Mouse (Mus musculus) forebrain, embryonic 10.5 days (tissue): ENCODE data around the gene Alkbh7. TPM values are rescaled to one million over a fixed set of nuclear protein-coding genes. Genes with fewer than 3 reads are reported as not detected.
A peak's percentile ranks its signal among the peaks of the same experiment; 100 is the strongest.

ENCODE experiments used
- DNase-seq: peaks from one replicate; pipeline ENCODE4 v3.0.0-alpha.2; 2017; ENCODE audit warnings: low spot score; ENCODE audit errors: extremely low spot score
- H3K27ac ChIP-seq: fragments of 300-500 bp; sonication (generic); 2 replicates; pipeline ENCODE4 v1.5.1; 2016; ENCODE audit warnings: mild to moderate bottlenecking
- H3K27me3 ChIP-seq: fragments of 300-500 bp; sonication (generic); 2 replicates; pipeline ENCODE4 v1.6.1; 2016; ENCODE audit warnings: mild to moderate bottlenecking; ENCODE audit not compliant: poor library complexity, severe bottlenecking
- H3K36me3 ChIP-seq: fragments of 300-500 bp; sonication (generic); replicated peaks from 2 replicates; pipeline ENCODE4 v1.6.1; 2016; ENCODE audit warnings: mild to moderate bottlenecking, moderate library complexity
- H3K4me1 ChIP-seq: fragments of 300-500 bp; sonication (generic); 2 replicates; pipeline ENCODE4 v1.6.1; 2016
- H3K4me3 ChIP-seq: fragments of 300-500 bp; sonication (generic); 2 replicates; pipeline ENCODE4 v1.5.1; 2016; ENCODE audit warnings: mild to moderate bottlenecking, moderate library complexity
- H3K9me3 ChIP-seq: fragments of 300-500 bp; sonication (generic); 2 replicates; pipeline ENCODE4 v1.6.1; 2016; ENCODE audit warnings: mild to moderate bottlenecking, moderate library complexity
- WGBS: fragments of 180-500 bp; shearing (Covaris S2); methylation state at CpG from one replicate; pipeline ENCODE4 v1.1.7; 2016; 5-methylcytosine and 5-hydroxymethylcytosine counted together
- polyA plus RNA-seq: library from polyadenylated mRNA; unstranded; fragments of >200 nt; fragmentation: Nextera tagmentation; extraction: Ambion mirVana; gene quantifications from 2 replicates; pipeline ENCODE4 v1.2.1, GENCODE M21; 2016

The Alkbh7 gene
- polyA plus RNA-seq, 1 experiment from 2014 or later, result 37.0 TPM

DNA sequence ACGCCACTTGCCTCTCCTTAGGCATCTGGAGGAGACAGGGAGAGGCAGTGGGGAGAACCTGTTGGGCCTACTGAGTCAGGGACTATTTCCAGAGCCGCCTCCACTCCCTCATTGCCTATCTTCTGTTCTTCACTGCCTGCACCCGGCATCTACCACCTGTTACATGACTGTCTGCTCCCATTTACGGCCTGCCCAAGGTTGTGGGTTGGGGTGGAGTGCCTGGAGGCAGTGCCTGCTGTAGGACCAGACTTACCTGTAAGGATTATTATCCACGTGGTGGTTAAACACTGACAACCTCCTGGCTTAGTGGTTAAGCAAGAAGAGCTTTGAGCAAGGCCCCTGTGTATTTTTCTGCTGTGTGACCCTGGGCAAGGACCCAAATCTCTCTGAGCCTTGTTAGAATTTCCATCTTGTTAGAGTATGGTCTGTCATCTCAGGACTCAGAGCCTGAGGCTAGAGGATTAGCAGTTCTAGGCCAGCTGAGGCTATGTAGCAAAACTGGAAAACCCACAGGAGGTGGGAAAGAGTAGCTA is 22.4 kb upstream of the Alkbh7 start:
- Histone ChIP-seq H3K4me1 (no peaks in the 10 kb centered on the region), H3K4me3 (no peak overlapping the region), H3K36me3 (no peaks in the 10 kb centered on the region), H3K27ac (no peak overlapping the region), H3K27me3 (0 out of 2 replicates have a peak, but pooled peaks cover 4% of the 10 kb centered on the region), H3K9me3 (no peaks in the 10 kb centered on the region)
- DNase-seq, result no peak
- WGBS, result 80% methylated on average over 5 of the region's 5 CpGs

DNA sequence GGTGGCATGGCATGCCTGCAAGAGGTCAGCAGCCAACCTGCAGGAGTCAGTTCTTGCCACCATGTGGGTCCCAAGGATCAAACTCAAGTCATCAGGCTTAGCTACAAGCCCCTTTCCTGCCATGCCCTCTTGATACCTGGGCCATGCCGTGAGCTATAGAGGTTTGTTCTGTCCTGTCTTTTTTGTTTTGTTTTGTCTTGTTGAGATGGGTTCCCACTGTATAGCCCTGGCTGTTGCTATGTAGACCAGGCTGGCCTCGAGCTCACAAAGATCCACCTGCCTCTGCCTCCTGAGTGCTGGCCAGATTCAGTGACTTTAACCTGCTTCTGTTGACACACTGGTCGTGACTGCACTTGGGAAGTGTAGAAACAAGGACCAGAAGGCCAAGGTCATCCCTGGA is 21.7 kb upstream of the Alkbh7 start:
- DNase-seq, result no peak
- WGBS, result 84% methylated on average over 3 of the region's 3 CpGs
- H3K27me3 ChIP-seq, result no peaks in the 10 kb centered on the region

DNA sequence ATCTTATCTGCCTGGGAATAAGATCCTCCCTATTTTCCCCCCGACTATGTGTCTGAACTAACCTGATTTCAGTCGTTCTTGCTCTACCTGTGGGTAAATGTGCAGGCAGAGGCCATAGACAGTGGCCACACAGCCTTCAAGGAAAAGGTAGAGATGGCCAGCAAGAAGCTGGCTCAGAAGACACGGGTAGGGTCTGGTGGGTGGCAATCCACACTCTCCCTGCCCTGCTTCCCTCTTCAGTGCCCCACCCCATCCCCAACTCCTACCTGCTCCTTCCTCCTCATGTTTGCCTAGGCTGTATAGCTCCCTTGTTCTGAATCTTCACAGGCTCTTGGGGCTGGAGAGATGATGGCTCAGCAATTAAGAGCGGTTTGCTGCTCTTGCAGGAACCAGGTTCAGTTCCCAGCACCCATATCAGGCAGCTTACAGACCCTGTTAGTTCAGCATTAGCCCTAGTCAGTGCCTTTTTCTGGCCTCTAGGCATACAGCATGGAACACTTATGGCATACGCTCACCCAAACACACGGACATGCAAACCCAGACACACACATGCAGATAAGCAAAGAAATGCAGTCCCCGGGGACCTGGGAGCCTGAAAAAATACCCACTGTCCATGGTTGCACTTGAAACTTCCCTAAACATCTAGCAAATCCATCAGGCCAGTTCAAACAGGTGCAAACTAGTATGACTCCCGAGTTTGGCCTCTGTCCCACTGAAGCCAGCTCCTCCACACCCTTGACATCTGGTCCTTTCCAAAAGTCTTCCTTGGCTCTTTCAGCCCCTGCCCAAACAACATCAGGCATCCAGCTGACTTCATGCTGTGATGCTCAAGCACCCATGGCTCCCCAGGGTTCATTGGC is 20.4 kb upstream of the Alkbh7 start:
- H3K4me1 ChIP-seq, result no peaks in the 10 kb centered on the region
- no peak for DNase-seq
- no peak overlapping the region for H3K4me3 ChIP-seq
- H3K27me3 ChIP-seq, result no peaks in the 10 kb centered on the region
- WGBS, result 82% methylated on average over 8 of the region's 8 CpGs
- H3K27ac ChIP-seq, result no peak overlapping the region
- no peaks in the 10 kb centered on the region for H3K9me3 ChIP-seq
- H3K36me3 ChIP-seq, result no peaks in the 10 kb centered on the region

More for the DNA sequence above, 21.7 kb upstream of the Alkbh7 start:
- Histone ChIP-seq H3K9me3 (no peaks in the 10 kb centered on the region), H3K36me3 (no peaks in the 10 kb centered on the region), H3K4me1 (no peaks in the 10 kb centered on the region), H3K27ac (no peak overlapping the region), H3K4me3 (no peak overlapping the region)

DNA sequence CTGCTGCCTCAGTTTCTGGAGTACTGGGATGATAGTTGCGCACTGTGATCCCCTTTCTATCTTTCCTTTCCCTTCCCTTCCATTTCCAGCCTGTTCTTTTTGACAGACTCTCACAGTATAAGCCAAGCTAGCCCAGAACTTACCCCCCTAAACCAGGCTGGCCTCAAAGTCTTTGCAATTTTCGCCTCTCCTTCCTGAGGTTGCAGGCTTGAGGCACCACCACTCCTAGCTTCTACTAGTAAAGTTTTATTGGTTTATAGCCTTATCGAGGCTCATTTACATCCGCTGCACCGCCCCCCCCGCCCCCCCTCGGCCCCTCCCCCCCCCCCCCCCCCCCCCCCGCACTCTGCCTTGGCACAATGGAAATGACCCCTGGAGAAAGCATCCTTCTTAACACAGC is 17.6 kb upstream of the Alkbh7 start:
- H3K4me1 ChIP-seq, result no peaks in the 10 kb centered on the region
- no peak overlapping the region for H3K4me3 ChIP-seq
- 51% methylated on average over 5 of the region's 8 CpGs for WGBS
- no peaks in the 10 kb centered on the region for H3K9me3 ChIP-seq
- H3K36me3 ChIP-seq, result no peaks in the 10 kb centered on the region
- no peaks in the 10 kb centered on the region for H3K27me3 ChIP-seq
- DNase-seq, result no peak
- no peak overlapping the region for H3K27ac ChIP-seq

DNA sequence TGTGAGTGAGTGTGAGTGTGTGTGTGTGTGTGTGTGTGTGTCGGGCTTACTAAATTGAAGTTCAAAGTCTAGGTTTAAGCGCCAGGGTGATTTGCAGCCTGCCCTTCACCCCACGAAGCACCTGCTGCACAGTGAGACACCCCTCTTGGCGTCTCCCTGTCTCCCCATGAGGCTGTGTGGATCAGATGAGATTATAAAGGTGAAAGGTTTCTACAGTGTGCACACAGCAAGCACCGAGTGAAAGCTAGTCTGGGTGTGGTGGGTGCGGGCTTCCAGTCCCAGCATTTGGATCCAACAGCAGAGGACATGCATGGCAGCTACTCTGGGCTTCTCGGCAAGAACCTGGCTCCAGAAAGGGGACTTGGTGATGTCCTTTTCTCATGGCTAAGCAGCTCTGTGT is 16.1 kb upstream of the Alkbh7 start:
- Histone ChIP-seq H3K27me3 (no peaks in the 10 kb centered on the region), H3K4me3 (no peak overlapping the region), H3K4me1 (no peaks in the 10 kb centered on the region), H3K27ac (no peak overlapping the region), H3K36me3 (no peaks in the 10 kb centered on the region), H3K9me3 (no peaks in the 10 kb centered on the region)
- WGBS, result 80% methylated on average over 7 of the region's 7 CpGs
- no peak for DNase-seq

DNA sequence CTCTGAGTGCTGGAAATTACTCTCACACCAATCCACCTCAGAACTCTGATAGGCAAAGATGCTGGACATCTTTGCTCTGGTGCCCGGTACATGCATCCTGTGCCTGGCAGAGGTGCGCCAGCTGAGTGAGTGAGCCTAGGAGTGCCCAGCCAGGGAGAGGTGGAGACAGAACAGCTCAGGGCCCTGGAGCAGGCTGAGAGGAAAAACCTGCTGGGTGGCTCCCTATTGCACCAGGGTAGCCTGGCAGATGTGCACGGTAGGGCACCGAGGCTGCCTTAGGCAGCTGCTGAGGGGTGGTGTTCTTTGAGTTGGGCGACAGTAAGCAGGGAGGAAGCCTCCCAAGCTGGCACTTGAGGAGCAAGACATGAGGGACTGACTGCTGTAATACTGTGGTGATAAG is 15.1 kb upstream of the Alkbh7 start, which contains the start of gene Acer1:
Acer1 (minus strand) TSS at position 114 of the 400 bp plus-strand sequence.
- Histone ChIP-seq H3K4me1 (no peaks in the 10 kb centered on the region), H3K9me3 (no peaks in the 10 kb centered on the region), H3K27me3 (no peaks in the 10 kb centered on the region), H3K4me3 (no peak within 1 kb of the TSS), H3K27ac (no peak within 1 kb of the TSS), H3K36me3 (no peaks in the 10 kb centered on the region)
- DNase-seq, result no peak
- WGBS, result 78% methylated on average over 5 of the region's 5 CpGs

DNA sequence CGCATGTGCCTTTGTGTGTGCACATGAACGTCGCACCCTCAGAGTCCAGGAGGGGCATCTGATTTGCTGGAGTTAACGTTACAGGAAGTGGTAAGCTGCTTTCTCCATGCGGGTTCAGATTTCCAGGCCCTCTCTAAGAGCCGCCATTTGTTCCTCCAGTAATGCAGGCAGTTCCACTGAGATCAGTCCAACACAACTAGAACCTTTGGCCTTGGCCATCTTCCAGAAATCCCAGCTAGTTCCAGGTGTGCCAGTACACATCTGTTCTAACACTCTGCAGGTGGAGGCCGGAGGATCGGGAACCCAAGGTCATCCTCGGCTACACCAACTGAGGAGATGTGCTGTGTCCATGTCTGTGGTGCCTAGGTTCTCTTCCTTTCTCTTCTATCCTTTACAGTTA is 12.3 kb upstream of the Alkbh7 start:
- Histone ChIP-seq H3K36me3 (no peaks in the 10 kb centered on the region), H3K9me3 (no peaks in the 10 kb centered on the region), H3K4me3 (no peak overlapping the region), H3K27me3 (no peaks in the 10 kb centered on the region), H3K27ac (no peak overlapping the region), H3K4me1 (peaks cover 3% of the 10 kb centered on the region; the same call in 1 of the 2 replicates)
- 87% methylated on average over 9 of the region's 9 CpGs for WGBS
- DNase-seq, result no peak

DNA sequence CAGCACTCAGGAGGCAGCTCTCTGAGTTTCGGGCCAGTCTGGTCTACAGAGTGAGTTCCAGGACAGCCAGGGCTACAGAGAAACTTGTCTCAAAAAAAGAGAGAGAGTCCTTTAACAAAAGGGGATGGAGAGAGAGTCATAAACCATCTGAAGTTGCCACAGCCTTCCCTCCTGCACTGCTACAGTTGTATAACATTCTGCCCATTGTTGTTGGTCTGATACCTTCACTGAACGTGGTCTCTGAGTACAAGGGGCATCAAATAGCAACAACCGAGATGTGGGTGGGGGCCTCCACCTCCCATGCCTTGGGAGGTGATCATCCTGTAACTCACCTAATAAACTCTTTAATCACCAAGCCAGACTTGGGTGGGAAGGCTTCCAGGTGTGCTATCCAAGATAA is 11.5 kb upstream of the Alkbh7 start:
- H3K27me3 ChIP-seq, result no peaks in the 10 kb centered on the region
- H3K4me3 ChIP-seq, result no peak overlapping the region
- no peaks in the 10 kb centered on the region for H3K36me3 ChIP-seq
- 80% methylated on average over 3 of the region's 3 CpGs for WGBS
- no peaks in the 10 kb centered on the region for H3K9me3 ChIP-seq
- H3K27ac ChIP-seq, result no peak overlapping the region
- peaks cover 3% of the 10 kb centered on the region; the same call in 1 of the 2 replicates for H3K4me1 ChIP-seq
- no peak for DNase-seq

DNA sequence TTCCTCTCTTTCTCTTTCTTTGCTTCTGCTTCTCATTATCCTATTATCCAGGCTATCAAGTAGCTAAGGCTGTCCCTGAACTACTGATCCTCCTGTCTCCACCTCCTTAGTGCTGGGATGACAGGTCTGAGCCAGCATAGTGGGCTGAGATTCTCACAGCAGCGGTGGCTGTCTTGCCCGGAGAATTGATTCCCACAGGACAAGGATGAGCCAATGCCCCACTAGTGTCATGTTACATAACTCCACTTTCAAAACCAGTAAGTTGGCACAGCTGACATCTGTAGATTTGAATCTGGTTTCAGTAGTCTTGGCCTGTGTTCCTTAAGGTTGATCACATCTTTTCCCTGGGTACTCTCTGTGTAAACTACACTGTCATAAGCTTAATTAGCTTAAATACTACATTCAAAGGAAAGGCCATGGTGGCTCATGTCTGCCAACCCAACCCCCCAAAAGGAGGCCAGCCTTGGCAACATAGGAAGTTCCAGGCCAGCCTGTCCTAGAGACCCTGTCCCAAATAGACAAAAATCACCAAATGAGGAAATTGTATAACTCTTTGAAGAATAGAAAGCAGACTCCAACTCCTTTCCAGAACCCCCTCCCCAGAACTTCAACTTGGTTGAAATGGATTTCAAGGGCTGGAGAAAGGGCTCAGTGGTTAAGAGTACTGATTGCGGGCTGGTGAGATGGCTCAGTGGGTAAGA is 10.9 kb upstream of the Alkbh7 start:
- H3K9me3 ChIP-seq, result no peaks in the 10 kb centered on the region
- peaks cover 8% of the 10 kb centered on the region for H3K4me1 ChIP-seq
- no peak for DNase-seq
- no peak overlapping the region for H3K27ac ChIP-seq
- no peak overlapping the region for H3K4me3 ChIP-seq
- no peaks in the 10 kb centered on the region for H3K27me3 ChIP-seq
- H3K36me3 ChIP-seq, result peaks cover 3% of the 10 kb centered on the region
- WGBS, result 88% methylated on average over 3 of the region's 3 CpGs

DNA sequence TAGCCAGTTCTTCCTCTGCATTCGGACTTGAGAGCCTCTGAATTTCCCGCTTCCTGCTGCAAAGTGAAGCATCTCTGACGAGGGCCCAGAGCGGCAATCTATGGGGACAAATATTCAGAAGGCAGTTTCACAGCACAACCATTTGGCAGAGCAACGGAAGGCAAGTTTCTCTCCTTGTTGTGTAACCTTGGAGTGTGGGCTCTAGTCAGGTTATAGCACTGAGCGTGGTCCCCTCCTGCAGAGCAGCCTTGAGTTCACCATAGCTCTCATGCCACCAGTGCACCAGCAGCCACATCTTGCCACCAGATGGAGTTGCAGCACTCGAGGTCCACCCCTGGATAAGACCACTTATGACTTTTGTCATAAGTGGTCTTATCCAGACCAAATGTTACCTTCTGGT is 8.7 kb upstream of the Alkbh7 start:
- WGBS, result 89% methylated on average over 7 of the region's 7 CpGs
- Histone ChIP-seq H3K4me1 (peaks cover 10% of the 10 kb centered on the region), H3K27ac (no peak overlapping the region), H3K4me3 (no peak overlapping the region), H3K36me3 (peaks cover 25% of the 10 kb centered on the region), H3K27me3 (no peaks in the 10 kb centered on the region), H3K9me3 (no peaks in the 10 kb centered on the region)
- DNase-seq, result no peak

DNA sequence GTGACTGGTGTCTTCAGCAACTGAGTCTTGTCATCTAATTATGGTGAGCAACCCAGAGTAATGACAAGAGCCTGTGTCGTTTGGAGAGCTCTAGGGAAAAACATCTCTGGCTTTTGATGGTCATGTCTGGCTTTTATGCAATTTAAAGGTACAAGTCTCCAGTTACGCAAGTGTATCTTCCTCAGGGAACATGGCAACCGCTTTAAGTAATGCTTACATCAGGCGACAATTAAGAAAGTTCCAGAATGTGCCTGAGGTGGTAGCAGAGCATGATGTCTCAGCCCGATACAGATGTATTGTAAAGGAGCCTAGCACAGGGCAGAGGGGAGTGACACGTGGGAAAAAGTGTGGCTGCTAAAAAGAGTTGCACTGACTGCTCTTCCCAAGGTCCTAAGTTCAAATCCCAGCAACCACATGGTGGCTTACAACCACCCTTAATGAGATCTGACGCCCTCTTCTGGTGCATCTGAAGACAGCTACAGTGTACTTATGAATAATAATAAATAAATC is 8.2 kb upstream of the Alkbh7 start:
- peak overlapping the region; percentile 85 for H3K4me3 ChIP-seq
- no peak for DNase-seq
- no peaks in the 10 kb centered on the region for H3K27me3 ChIP-seq
- WGBS, result 74% methylated on average over 7 of the region's 7 CpGs
- peaks cover 10% of the 10 kb centered on the region for H3K4me1 ChIP-seq
- peak overlapping the region; percentile 92; the same call in 1 of the 2 replicates for H3K27ac ChIP-seq
- no peaks in the 10 kb centered on the region for H3K9me3 ChIP-seq
- H3K36me3 ChIP-seq, result peaks cover 30% of the 10 kb centered on the region

DNA sequence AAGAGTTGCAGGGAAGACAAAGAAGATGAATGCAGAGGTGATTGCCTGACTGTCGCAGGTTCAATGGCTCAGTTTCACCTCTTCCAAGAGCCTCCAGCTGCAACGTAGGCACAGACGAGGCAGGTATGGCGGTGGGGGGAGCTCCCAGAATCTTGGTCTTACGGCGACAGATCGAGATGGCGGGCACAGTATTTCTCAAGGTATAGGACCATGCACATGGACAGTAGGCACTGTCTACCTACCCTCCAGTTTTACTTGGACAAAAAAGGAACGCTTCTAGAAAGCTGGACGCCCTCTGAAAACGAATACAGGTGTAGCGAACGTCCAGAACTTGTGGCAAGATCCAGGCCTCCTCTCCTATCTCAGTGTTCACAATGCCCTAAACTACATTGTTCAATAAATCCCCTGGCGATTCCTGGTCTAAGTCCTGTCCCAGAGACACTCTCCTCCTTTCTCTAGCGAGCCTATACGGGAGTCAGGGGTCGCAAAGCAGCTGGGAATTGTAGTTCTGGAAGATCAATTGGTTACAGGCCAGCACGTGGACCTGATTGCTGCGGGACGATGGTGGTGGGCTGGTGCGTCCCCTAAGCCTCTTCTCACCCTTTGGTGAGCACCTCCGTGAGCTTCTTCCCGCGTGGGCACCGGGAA is 7.5 kb upstream of the Alkbh7 start:
- Histone ChIP-seq H3K4me1 (peaks cover 10% of the 10 kb centered on the region), H3K4me3 (peak overlapping the region; percentile 85), H3K27me3 (no peaks in the 10 kb centered on the region), H3K9me3 (no peaks in the 10 kb centered on the region), H3K36me3 (peaks cover 36% of the 10 kb centered on the region), H3K27ac (peak overlapping the region; percentile 92)
- WGBS, result 5% methylated on average over 25 of the region's 25 CpGs
- DNase-seq, result peak; percentile 88
